Mouse (Mus musculus): ENCODE results near the gene Mief2.

- TF ChIP-seq GATA1 (IDR thresholded peaks at IDR 0.05; ENCODE audit: borderline replicate concordance, low read length) (no peak), FLI1 (IDR thresholded peaks at IDR 0.05; ENCODE audit: low read length) (no peak)
Measured at GRCm38 (mm10) chr11:60730169-60730568, 2.0 kb downstream of the Mief2 start.

Measured in megakaryocyte, embryonic 14.5 days (primary cell).